Mouse (Mus musculus) layer of hippocampus, postnatal 36 days (tissue): ENCODE results near the gene Slc25a20. TPM values are rescaled to one million over a fixed set of nuclear protein-coding genes. Genes with fewer than 3 reads are reported as not detected.
A peak's percentile ranks its signal among the peaks of the same experiment; 100 is the strongest.

Experiments used
- DNase-seq, 2 experiments: peaks; one replicate each; pipeline ENCODE4 v3.0.0; 2022
- total RNA-seq, 2 experiments: library from RNA; stranded (reverse); gene quantifications; 2 replicates each; pipeline ENCODE4 v1.2.3; 2021

Gene Slc25a20
- total RNA-seq, 2 experiments from 2014 or later = 15.7 to 17.5 TPM

DNA sequence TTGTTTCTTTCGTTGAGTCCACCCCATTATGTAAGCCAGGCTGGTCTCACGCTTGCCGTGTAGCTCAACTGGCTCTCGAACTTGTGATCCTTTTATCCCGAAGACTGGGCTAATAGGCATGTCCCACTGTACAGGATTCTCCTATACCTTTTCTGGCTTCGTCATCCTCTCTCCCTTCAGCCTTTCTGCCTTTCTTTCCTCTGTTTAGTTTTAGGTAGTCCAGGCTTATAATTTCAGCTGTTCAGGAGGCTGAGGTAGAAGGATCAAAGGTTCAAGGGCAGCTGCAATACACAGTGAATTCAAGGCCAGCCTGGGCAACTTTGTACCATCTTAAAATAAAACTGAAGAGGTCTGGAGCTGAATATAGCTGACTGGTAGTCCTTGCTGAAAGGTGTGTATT lies 25.3 kb downstream of the Slc25a20 start:
- no peak for DNase-seq

GRCm38 (mm10) chr9:108687686-108688085 lies 25.8 kb downstream of the Slc25a20 start:
- no peak for DNase-seq

DNA sequence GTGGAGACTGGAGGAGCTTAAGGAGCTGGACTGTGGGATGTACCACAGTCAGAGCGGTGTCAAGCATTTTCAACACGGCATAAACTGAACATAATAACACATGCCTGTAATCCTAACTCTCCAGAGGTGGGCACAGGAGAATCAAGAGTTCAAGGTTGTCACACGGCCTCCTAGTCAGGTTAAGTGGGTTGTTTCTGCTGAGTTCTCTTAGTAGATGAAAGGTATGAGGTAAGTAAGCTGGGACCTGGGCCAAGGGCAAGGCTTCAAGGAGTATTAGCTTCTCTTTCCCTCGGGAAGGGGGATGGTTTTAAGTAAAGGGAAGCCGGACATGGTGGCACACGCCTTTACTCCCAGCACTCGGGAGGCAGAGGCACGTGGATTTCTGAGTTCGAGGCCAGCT lies 26.6 kb downstream of the Slc25a20 start:
- DNase-seq = no peak

DNA sequence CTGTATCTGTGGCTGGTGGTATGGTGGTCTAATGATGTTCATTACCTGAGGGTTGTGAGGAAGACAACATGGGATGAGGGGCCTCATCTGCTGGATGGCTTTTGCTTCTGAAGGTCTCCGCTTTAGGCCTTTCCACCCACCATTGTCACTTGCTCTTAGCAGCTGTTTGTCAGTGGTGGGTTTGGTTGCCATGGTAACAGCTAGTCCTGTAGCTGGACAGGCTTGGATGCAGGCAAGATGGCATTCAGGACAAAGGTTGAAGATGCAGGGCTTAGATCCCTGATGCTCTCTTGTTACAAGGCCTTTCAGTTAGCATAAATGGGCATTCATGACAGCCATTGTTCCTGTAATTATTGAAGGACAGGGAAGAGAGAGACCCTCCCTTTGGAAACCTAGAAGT lies 27.2 kb downstream of the Slc25a20 start, which contains the start of gene Prkar2a:
Gene Prkar2a, plus strand, starts transcription at position 209 of the 400 bp plus-strand sequence.
- no peak for DNase-seq

- no peak for DNase-seq
Measured at GRCm38 (mm10) chr9:108689993-108690392, 28.1 kb downstream of the Slc25a20 start.

GRCm38 (mm10) chr9:108690914-108691313 lies 29.0 kb downstream of the Slc25a20 start:
- DNase-seq = no peak

- no peak for DNase-seq
Measured at GRCm38 (mm10) chr9:108691371-108691770, 29.5 kb downstream of the Slc25a20 start.

GRCm38 (mm10) chr9:108691846-108692225 lies 29.9 kb downstream of the Slc25a20 start:
- peak; percentile 85 to 87 for DNase-seq

GRCm38 (mm10) chr9:108692226-108693041 lies 30.5 kb downstream of the Slc25a20 start:
- DNase-seq = peak; percentile 56 to 69

- DNase-seq = no peak
Measured at GRCm38 (mm10) chr9:108693946-108694345, 32.1 kb downstream of the Slc25a20 start.

DNA sequence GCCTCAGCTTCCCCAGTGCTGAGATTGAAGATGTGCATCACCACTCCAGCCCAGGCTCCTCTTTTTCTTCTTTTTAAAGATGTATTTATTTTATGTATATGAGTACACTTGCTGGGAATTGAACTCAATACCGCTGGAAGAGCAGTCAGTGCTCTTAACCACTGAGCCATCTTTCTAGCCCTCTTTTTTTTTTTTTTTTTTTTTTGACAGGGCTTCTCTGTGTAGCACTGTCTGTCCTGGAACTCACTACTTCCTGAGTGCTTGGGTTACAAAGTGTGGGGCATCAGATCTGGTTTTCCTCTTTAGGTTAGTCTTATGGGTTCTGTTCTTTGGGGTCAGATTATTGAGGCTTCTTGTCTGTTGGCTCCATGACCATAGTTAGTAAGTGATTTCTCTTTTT lies 32.6 kb downstream of the Slc25a20 start:
- no peak for DNase-seq

DNA sequence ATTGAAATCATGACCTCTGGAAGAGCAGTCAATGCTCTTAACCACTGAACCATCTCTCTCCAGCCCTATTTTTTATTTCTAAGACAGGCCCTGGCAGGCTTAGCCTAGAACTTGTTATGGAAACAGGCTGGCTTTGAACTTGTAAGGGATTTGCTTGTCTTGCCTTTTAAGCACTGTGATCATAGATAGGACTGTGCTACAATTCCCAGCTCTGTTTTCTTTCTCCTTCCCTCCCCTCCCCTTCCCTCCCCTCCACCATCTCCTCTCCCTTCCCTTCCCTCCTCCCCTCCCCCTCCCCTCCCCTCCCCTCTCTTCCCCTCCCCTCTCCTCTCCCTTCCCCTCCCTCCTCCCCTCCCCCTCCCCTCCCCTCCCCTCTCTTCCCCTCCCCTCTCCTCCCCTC lies 40.6 kb downstream of the Slc25a20 start:
- DNase-seq = no peak

DNA sequence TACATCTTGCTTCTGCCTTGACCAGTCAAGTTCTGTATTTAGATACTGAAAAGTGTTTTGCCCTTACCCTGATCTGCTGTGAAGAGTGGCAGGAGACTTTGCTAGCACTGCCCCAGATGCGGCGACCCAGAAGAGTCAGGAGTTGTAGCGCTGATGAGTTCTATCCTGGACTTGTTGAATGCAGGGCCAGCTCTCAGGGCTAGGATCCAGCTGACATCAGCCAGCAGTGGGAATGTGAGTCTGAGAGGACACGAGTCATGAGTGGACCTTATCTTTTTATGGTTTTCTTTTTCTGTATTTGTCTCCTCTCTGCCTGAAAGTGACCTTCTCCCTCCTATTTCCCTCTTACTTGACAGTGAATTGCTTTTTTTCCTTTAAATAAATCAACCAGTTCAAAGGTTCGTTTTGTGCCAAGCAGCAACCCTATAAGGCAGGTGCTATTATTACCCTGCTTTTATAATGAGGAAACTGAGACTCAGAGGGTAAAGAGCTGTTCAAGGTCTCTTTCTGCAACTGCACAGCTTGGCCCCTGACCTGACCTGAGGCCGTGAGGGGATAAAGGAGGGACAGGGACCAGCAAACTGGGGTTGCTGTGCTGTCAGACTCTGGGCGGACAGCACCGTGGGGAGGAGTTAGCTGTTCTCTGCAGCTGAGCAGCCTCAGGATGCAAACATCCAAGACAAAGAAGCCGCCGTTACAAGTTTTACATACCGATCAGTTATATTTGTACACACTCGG lies 41.7 kb downstream of the Slc25a20 start:
- DNase-seq = no peak

DNA sequence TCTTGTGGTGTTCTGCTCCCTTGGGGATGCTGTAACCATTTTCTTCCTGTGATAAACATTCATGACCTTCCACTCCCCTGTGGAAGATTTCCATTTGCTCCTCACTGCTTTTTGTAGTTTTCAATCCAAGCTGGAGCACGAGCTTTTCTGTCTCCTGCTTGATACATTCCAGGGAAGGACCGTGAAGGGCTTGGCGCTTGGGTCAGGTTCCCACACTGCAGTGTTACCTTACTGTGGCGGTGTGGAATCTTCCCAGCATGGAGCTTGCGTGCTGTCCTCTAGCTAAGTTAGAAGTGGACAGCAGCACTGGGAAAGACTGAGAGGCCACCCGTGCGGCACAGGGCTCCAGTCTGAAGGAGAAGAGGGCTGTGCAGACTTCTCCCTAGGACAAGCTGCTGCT lies 42.7 kb downstream of the Slc25a20 start:
- DNase-seq = no peak

- no peak for DNase-seq
Measured at GRCm38 (mm10) chr9:108707212-108707611, 45.3 kb downstream of the Slc25a20 start.

DNA sequence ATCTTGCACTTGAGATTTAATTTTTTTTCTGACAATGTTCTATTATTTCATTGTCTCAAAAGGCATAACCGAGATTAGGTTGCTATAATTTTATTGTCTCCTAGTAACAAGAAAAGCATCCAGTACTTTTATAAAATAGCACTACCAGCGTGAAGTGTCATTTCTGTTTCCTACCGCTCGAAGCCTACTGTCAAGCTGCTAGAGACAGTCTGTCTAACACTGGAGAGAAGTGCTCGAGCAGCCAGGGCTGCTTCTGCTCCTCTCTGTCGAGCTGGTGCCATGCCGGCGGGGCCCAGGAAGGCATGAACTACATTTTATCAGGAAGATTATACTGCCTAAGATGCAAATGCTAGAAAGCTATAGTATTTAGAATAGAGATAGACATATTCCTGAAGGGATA lies 46.9 kb downstream of the Slc25a20 start:
- DNase-seq = no peak

DNA sequence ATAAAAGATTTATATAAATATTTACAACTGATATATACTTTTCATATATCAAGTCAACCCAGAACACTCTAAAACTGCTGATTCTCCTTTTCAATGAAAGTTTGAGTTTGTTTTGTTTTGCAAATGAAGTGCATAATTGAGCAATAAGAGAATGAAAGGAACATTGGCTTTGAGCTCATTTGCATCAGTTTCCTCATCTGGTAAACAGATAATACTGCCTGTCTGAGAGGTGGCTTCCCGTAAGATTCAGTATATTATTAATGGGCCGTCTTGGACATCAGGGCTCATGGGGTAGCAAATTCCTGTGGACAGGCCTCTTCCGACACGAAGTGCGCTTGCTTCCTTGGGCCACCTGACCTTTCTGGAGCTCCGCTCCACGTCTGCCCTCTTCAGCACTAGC lies 48.9 kb downstream of the Slc25a20 start:
- no peak for DNase-seq

GRCm38 (mm10) chr9:108716199-108716598 lies 54.3 kb downstream of the Slc25a20 start:
- no peak for DNase-seq

- DNase-seq = no peak
Measured at GRCm38 (mm10) chr9:108723751-108724150, 61.9 kb downstream of the Slc25a20 start.

DNA sequence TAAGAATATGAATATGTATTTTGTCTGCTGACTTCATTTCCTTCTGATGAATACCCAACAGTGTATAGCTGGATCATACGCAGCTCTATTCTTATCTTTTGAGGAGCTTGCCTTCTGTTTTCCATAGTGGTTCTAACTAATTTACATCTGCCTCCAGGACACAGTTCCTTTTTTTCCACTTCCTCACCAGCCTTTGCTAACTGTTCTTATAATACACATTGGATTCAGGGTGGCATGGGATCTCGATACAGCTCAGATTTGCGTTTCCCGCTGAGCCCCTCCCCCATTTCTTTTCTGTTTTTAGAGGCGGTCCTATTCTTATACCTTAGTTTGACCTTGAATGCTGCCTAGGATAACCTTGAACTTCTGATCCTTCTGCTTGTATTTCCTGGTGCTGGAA lies 64.2 kb downstream of the Slc25a20 start:
- no peak for DNase-seq

- DNase-seq = no peak
Measured at GRCm38 (mm10) chr9:108729050-108729449, 67.2 kb downstream of the Slc25a20 start.

DNA sequence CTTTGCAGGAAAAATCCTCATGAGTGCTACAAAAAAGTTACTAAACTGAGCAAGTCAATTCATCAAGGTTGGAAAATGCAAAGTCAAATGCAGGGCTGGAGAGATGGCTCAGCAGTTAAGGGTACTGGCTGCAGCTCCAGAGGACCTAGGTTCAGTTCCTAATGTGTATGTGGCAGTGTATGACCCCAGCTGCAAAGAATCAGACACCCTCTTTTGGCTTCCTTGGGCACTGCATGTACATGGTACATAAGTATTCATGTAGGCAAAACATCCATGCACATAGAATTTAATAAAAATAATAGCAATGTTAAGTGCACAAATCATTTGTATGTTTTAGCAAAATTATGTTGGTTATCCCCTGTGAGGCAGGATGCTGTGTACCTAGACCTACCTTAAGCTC lies 70.6 kb downstream of the Slc25a20 start:
- no peak for DNase-seq
